Mouse (Mus musculus) heart, adult 18-20 months (tissue): Measurements from ENCODE around the gene Kcnj10. TPM values are rescaled to one million over a fixed set of nuclear protein-coding genes. Genes with fewer than 3 reads are reported as not detected.

Experiments used
- total RNA-seq, 2 experiments: library from RNA; stranded (reverse); gene quantifications; 2 replicates each; pipeline ENCODE4 v1.2.3; 2021

Gene Kcnj10
- total RNA-seq, 2 experiments from 2014 or later = 0.17 to 0.18 TPM

Other genes with a start within 250 kb of the Kcnj10 start
- 100 to 1,000 TPM; 116 to 143 TPM for gene Pex19, start 214.5 kb upstream of the Kcnj10 start, total RNA-seq
- gene Dcaf8, start 193.1 kb upstream of the Kcnj10 start, total RNA-seq = 100 to 1,000 TPM; 110 to 119 TPM
- 10 to 100 TPM; 57.4 to 69.9 TPM for gene Pea15a, start 134.4 kb upstream of the Kcnj10 start, total RNA-seq
- gene Casq1, start 121.3 kb upstream of the Kcnj10 start, total RNA-seq = 1 to 10 TPM; 2.2 to 2.7 TPM
- not detected for gene Atp1a4, start 82.8 kb upstream of the Kcnj10 start, total RNA-seq
- gene Igsf8, start 79.6 kb upstream of the Kcnj10 start, total RNA-seq = 10 to 100 TPM in 1 of 2 experiments, 1 to 10 TPM in 1; 9.8 to 10.1 TPM
- 100 to 1,000 TPM; 496 to 511 TPM for gene Atp1a2, start 43.1 kb upstream of the Kcnj10 start, total RNA-seq
- not detected for gene Kcnj9, start 11.9 kb upstream of the Kcnj10 start, total RNA-seq
- gene Pigm, start 35.3 kb downstream of the Kcnj10 start, total RNA-seq = 1 to 10 TPM; 3.2 to 4.2 TPM
- gene Slamf9, start 134.1 kb downstream of the Kcnj10 start, total RNA-seq = 1 to 10 TPM; 1.2 to 2.2 TPM
- gene Igsf9, start 140.6 kb downstream of the Kcnj10 start, total RNA-seq = under 1 TPM; 0.28 to 0.45 TPM
- 10 to 100 TPM; 56.8 to 58.8 TPM for gene Tagln2, start 158.8 kb downstream of the Kcnj10 start, total RNA-seq
- 1 to 10 TPM in 1 of 2 experiments, not detected in 1; 1.2 TPM for gene Cfap45, start 179.6 kb downstream of the Kcnj10 start, total RNA-seq
- gene Vsig8, start 214.7 kb downstream of the Kcnj10 start, total RNA-seq = not detected
- under 1 TPM; 0.37 to 0.39 TPM for gene Slamf8, start 249.4 kb downstream of the Kcnj10 start, total RNA-seq